Comparison of ENCODE assay signal across 8 mouse cellular contexts in genomic region chr5:149051571-149052420, GRCm38 (mm10). TPM values are rescaled to one million over a fixed set of nuclear protein-coding genes. Genes with fewer than 3 reads are reported as not detected.
DNase-seq lines count a peak whose midpoint lies in the region; ATAC-seq and TF ChIP-seq lines count a peak whose summit lies in the region.

No protein-coding gene starts in this region.

- no peak for TF ChIP-seq CTCF in bone marrow, adult 2 months (IDR thresholded peaks at IDR 0.05; ENCODE audit: control insufficient read depth, insufficient read depth, low read length)
- no peak for TF ChIP-seq CTCF in embryonic fibroblast, embryonic 13.5 days (IDR thresholded peaks at IDR 0.05; ENCODE audit: borderline replicate concordance, insufficient read depth, low read length)
- TF ChIP-seq CTCF in midbrain, postnatal 0 days (IDR thresholded peaks at IDR 0.05): no peak

- ATAC-seq in heart, embryonic 11.5 days (replicated peaks; ENCODE audit: insufficient number of reproducible peaks, low FRiP score, low TSS enrichment): peak; percentile 56
- ATAC-seq in kidney, embryonic 15.5 days (replicated peaks; ENCODE audit: low FRiP score): peak; percentile 33
- peak; percentile 53 for ATAC-seq in midbrain, postnatal 0 days (ENCODE audit: low FRiP score)

- peak overlapping the region; percentile 70 for H3K4me2 ChIP-seq in heart, embryonic 11.5 days
- peak overlapping the region; percentile 80 for H3K4me2 ChIP-seq in kidney, embryonic 15.5 days
- peak overlapping the region; percentile 81 for H3K4me2 ChIP-seq in midbrain, postnatal 0 days (ENCODE audit: low read depth, low read length, poor library complexity, severe bottlenecking)

- peaks cover 6% of the 10 kb centered on the region for H3K36me3 ChIP-seq in heart, embryonic 11.5 days (ENCODE audit: control insufficient read depth, insufficient read depth, low read length)
- peaks cover 19% of the 10 kb centered on the region for H3K36me3 ChIP-seq in kidney, embryonic 15.5 days
- H3K36me3 ChIP-seq in midbrain, postnatal 0 days (ENCODE audit: insufficient read depth, low read length): peaks cover 2% of the 10 kb centered on the region; the same call in 1 of the 2 replicates

- H3K4me1 ChIP-seq in bone marrow, adult 2 months (ENCODE audit: control insufficient read depth, insufficient read depth, low read length): no peaks in the 10 kb centered on the region; the same call in 1 of the 2 replicates
- peaks cover 3% of the 10 kb centered on the region; the same call in 1 of the 2 replicates for H3K4me1 ChIP-seq in embryonic fibroblast, embryonic 13.5 days (ENCODE audit: control insufficient read depth, insufficient read depth, low read length)
- peaks cover 4% of the 10 kb centered on the region; the same call in 1 of the 2 replicates for H3K4me1 ChIP-seq in heart, embryonic 11.5 days (ENCODE audit: control insufficient read depth, insufficient read depth, low read length)
- H3K4me1 ChIP-seq in kidney, embryonic 15.5 days: peaks cover 23% of the 10 kb centered on the region
- no peaks in the 10 kb centered on the region for H3K4me1 ChIP-seq in midbrain, postnatal 0 days (ENCODE audit: insufficient read depth, low read length)

- peak; percentile 64; the same call in 1 of the 2 replicates for TF ChIP-seq POLR2A in bone marrow, adult 2 months (IDR thresholded peaks at IDR 0.05; ENCODE audit: borderline replicate concordance, control insufficient read depth, low read depth, low read length)
- peak; percentile 71 for TF ChIP-seq POLR2A in embryonic fibroblast, embryonic 13.5 days (IDR thresholded peaks at IDR 0.05; ENCODE audit: low read depth, low read length)

- DNase-seq in 416B (ENCODE audit: low read depth) (peak; percentile 76), liver (peak; percentile 79)
- peak; percentile 84 for DNase-seq in midbrain, postnatal 0 days (ENCODE audit: low spot score)
- DNase-seq in spleen, postnatal 10 days (ENCODE audit: low spot score in 2 of 2): peak; percentile 74 to 82

- H3K9me3 ChIP-seq in heart, embryonic 11.5 days (replicated peaks; ENCODE audit: control insufficient read depth, low read length): no peaks in the 10 kb centered on the region
- no peaks in the 10 kb centered on the region for H3K9me3 ChIP-seq in kidney, embryonic 15.5 days (replicated peaks)
- no peaks in the 10 kb centered on the region for H3K9me3 ChIP-seq in midbrain, postnatal 0 days (ENCODE audit: low read length)

- WGBS in bone marrow, adult 2 months: 2% methylated on average over 97 of the region's 120 CpGs
- WGBS in heart, embryonic 11.5 days (ENCODE audit: insufficient replicate concordance): under 1% methylated on average over 75 of the region's 120 CpGs
- under 1% methylated on average over 56 of the region's 120 CpGs for WGBS in kidney, embryonic 15.5 days
- WGBS in midbrain, postnatal 0 days: under 1% methylated on average over 63 of the region's 120 CpGs

- peak overlapping the region; percentile 100 for H3K9ac ChIP-seq in heart, embryonic 11.5 days (ENCODE audit: low read depth, low read length)
- peak overlapping the region; percentile 86 for H3K9ac ChIP-seq in kidney, embryonic 15.5 days
- H3K9ac ChIP-seq in midbrain, postnatal 0 days (replicated peaks; ENCODE audit: low read length, poor library complexity, severe bottlenecking): peak overlapping the region; percentile 99

- H3K4me3 ChIP-seq in bone marrow, adult 2 months (replicated peaks; ENCODE audit: control insufficient read depth, low read depth, low read length): peak overlapping the region; percentile 96
- peak overlapping the region; percentile 99 for H3K4me3 ChIP-seq in embryonic fibroblast, embryonic 13.5 days (ENCODE audit: insufficient read depth, low read length)
- H3K4me3 ChIP-seq in heart, embryonic 11.5 days (ENCODE audit: low read depth, low read length): peak overlapping the region; percentile 86
- H3K4me3 ChIP-seq in kidney, embryonic 15.5 days (replicated peaks): peak overlapping the region; percentile 63
- H3K4me3 ChIP-seq in midbrain, postnatal 0 days (ENCODE audit: low read depth, low read length): peak overlapping the region; percentile 75

- H3K27ac ChIP-seq in bone marrow, adult 2 months (ENCODE audit: control insufficient read depth, insufficient read depth, low read depth, low read length, poor library complexity): peak overlapping the region; percentile 99
- H3K27ac ChIP-seq in embryonic fibroblast, embryonic 13.5 days (ENCODE audit: insufficient read depth, low read length): peak overlapping the region; percentile 93
- peak overlapping the region; percentile 99 for H3K27ac ChIP-seq in heart, embryonic 11.5 days (ENCODE audit: low read depth, low read length)
- peak overlapping the region; percentile 98 for H3K27ac ChIP-seq in kidney, embryonic 15.5 days
- H3K27ac ChIP-seq in midbrain, postnatal 0 days (ENCODE audit: low read depth, low read length): peak overlapping the region; percentile 99

- H3K27me3 ChIP-seq in heart, embryonic 11.5 days (ENCODE audit: control insufficient read depth, insufficient read depth, low read length): no peaks in the 10 kb centered on the region
- H3K27me3 ChIP-seq in kidney, embryonic 15.5 days: no peaks in the 10 kb centered on the region
- no peaks in the 10 kb centered on the region for H3K27me3 ChIP-seq in midbrain, postnatal 0 days (ENCODE audit: insufficient read depth, low read length)

RNA-seq across cellular contexts. Expression of gene Gm42791, which starts 56.8 kb away (rescaled TPM):
- 8.4 TPM in 1 of 2 replicates, not detected in the other for polyA plus RNA-seq in bone marrow, adult 2 months (2011; ENCODE audit: insufficient read depth, insufficient read length, low replicate concordance, missing spikeins)
- polyA plus RNA-seq in embryonic fibroblast, embryonic 13.5 days (2011; ENCODE audit: insufficient read length, low read depth, missing spikeins): 7.0 and 7.1 TPM in 2 replicates
- 2.5 TPM in 1 of 2 replicates, not detected in the other for polyA plus RNA-seq in heart, embryonic 11.5 days (2014; fragmentation: Nextera tagmentation; extraction: Ambion mirVana)
- polyA plus RNA-seq in kidney, embryonic 15.5 days (2015; fragmentation: Nextera tagmentation; extraction: Ambion mirVana): 3.2 TPM in 1 of 2 replicates, not detected in the other
- total RNA-seq in midbrain, postnatal 0 days (2014; rRNA removed): not detected in 2 replicates
- 2.1 and 3.1 TPM in 2 replicates for polyA plus RNA-seq in midbrain, postnatal 0 days (2015; fragmentation: Nextera tagmentation; extraction: Ambion mirVana)

Comparison
In these comparisons a context has a peak if more than half of its experiments do, and no peak if none do; other contexts are left out.
1. Peak in every context shown above with its lines: DNase-seq, ATAC-seq, H3K4me3 ChIP-seq and H3K27ac ChIP-seq.